Mouse (Mus musculus) E14TG2a.4 (cell line): ENCODE measurements at regions not wholly inside any gene's neighbourhood (a gene's known extent, or its start where the extent isn't known, plus 50 kb on each side); places are given as distances from the start of the nearest gene placed in this dataset.

Experiments used
- CTCF ChIP-seq: conservative IDR thresholded peaks from 2 replicates; pipeline ENCODE4 v1.5.1; 2014; ENCODE audit warnings: low read length
- NANOG ChIP-seq: IDR thresholded peaks from 2 replicates; pipeline ENCODE4 v1.6.1; 2014; ENCODE audit warnings: borderline replicate concordance, low read length, mixed read lengths
- POU5F1 ChIP-seq: IDR thresholded peaks from 2 replicates; pipeline ENCODE4 v1.6.1; 2014; ENCODE audit warnings: low read length, borderline replicate concordance

DNA sequence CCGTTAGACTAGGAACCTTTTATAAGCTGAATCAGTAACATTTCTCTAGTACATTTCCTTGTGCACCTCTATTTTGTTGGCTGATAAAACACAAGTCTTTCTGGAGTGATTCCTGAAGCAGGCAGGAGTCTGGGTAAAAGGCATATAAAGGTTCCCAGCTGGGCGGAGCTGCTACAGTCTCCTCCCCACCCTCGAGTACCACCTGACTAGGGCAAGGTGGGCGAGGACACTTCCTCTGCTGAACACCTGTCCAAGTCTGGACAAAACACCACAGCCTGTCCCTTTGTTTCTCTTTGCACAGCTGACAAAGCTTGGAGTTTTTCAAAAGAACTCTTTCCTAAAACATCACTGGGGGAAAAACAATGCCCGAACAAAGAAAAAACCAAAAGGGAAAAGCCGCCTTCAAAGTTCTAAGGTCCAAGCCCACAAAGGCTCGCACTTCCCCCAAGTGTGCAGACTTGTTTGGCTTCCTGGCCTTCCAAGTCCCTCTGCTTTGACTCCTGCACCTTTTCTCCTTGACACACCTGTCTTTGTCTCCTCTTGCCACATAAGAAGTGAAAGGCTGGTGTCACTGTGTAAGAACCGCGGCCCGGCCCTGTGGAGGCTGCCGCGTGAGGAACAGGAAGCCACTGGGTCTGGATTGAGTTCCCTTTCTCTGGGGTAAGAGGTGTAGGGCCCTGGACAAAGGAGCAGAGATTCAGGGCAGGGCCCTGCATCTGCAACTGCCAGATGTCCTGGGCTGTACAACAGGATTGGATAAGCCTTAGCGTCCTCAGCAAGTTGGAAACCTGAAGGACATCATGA lies 263.1 kb upstream of the Foxq1 start:
- TF ChIP-seq CTCF (no peak), NANOG (no peak), POU5F1 (no peak)
